ENCODE assay signal across 11 mouse cellular contexts in genomic region chr16:86949681-86950080, GRCm38 (mm10).
"Had no signal": no experiment of that assay in that cellular context is flagged by ENCODE, and none has a peak within 500 bp of the region (broad histone marks: within the 10 kb centered on the region; RNA-seq: fewer than 3 reads in every experiment).

No protein-coding gene starts in this region.

- DNase-seq: kidney, adult 9 months; kidney, postnatal 25 days; layer of hippocampus, postnatal 36 days; liver, postnatal 0 days; lung, embryonic 14.5 days; lung, postnatal 36 days; retina, postnatal 1 day; right cerebral cortex, postnatal 25 days; thymus, adult 2 months; thymus, postnatal 14 days; thymus, postnatal 4 days had no signal
